Comparison of ENCODE assay signal across 20 mouse cellular contexts in genomic region chr12:111489261-111489865, GRCm38 (mm10). TPM values are rescaled to one million over a fixed set of nuclear protein-coding genes. Genes with fewer than 3 reads are reported as not detected.
DNase-seq lines count a peak whose midpoint lies in the region; ATAC-seq lines count a peak whose summit lies in the region.
"Had no signal": no experiment of that assay in that cellular context is flagged by ENCODE, and none has a peak within 500 bp of the region (broad histone marks: within the 10 kb centered on the region; RNA-seq: fewer than 3 reads in every experiment).

No protein-coding gene starts in this region.

- peak; percentile 61 for DNase-seq in kidney, adult 18-20 months
- DNase-seq in kidney, adult 11 months = no peak
- peak; percentile 50 for DNase-seq in testis, postnatal 14 days (ENCODE audit: low spot score)
- no peak for DNase-seq in testis, postnatal 10 days (ENCODE audit: low spot score)
- DNase-seq in kidney, postnatal 10 days = peak; percentile 36
- no peak for DNase-seq in thymus, postnatal 36 days
- no peak for DNase-seq in adrenal gland, adult 2 months
- DNase-seq: adrenal gland, postnatal 14 days; B cell, adult 2 months; cerebellum, adult 11-12 months; cerebellum, adult 9-10 months; cerebellum, postnatal 25 days; gastrocnemius, postnatal 14 days had no signal

- no peak overlapping the region for H3K9ac ChIP-seq in liver, embryonic 16.5 days (ENCODE audit: low read depth, low read length)
- H3K9ac ChIP-seq: embryonic facial prominence, embryonic 12.5 days; forebrain, embryonic 15.5 days; heart, embryonic 12.5 days had no signal

- peaks cover 2% of the 10 kb centered on the region for H3K4me1 ChIP-seq in liver, embryonic 16.5 days (ENCODE audit: control insufficient read depth, low read depth, low read length)

- H3K9me3 ChIP-seq in liver, embryonic 16.5 days (replicated peaks; ENCODE audit: control insufficient read depth, low read length) = no peaks in the 10 kb centered on the region
- H3K9me3 ChIP-seq: embryonic facial prominence, embryonic 12.5 days; forebrain, embryonic 15.5 days; heart, embryonic 12.5 days; hindbrain, embryonic 10.5 days had no signal

- H3K27ac ChIP-seq in liver, embryonic 16.5 days (ENCODE audit: low read length) = no peak overlapping the region
- H3K27ac ChIP-seq: embryonic facial prominence, embryonic 12.5 days; forebrain, embryonic 15.5 days; hindbrain, embryonic 10.5 days had no signal

- H3K4me3 ChIP-seq in liver, embryonic 16.5 days (ENCODE audit: low read depth, low read length) = no peak overlapping the region
- H3K4me3 ChIP-seq: embryonic facial prominence, embryonic 12.5 days; forebrain, embryonic 15.5 days; heart, embryonic 12.5 days; hindbrain, embryonic 10.5 days had no signal

- no peaks in the 10 kb centered on the region for H3K36me3 ChIP-seq in liver, embryonic 16.5 days (ENCODE audit: control insufficient read depth, insufficient read depth)
- H3K36me3 ChIP-seq: embryonic facial prominence, embryonic 12.5 days; forebrain, embryonic 15.5 days; G1E; heart, embryonic 12.5 days; hindbrain, embryonic 10.5 days had no signal

- H3K27me3 ChIP-seq in liver, embryonic 16.5 days (ENCODE audit: control insufficient read depth, insufficient read depth, low read depth, low read length) = peaks cover 51% of the 10 kb centered on the region

- 55% methylated on average over 11 of the region's 11 CpGs for WGBS in liver, embryonic 16.5 days (ENCODE audit: insufficient replicate concordance)

- ATAC-seq in liver, embryonic 16.5 days (ENCODE audit: low read depth) = peak; percentile 50; the same call in 1 of the 2 replicates
- ATAC-seq: CD4-positive, CD25-positive, alpha-beta regulatory T cell, adult 4 months; forebrain, embryonic 15.5 days had no signal

- H3K4me2 ChIP-seq in liver, embryonic 16.5 days (ENCODE audit: low read depth, low read length) = no peak overlapping the region
- H3K4me2 ChIP-seq: embryonic facial prominence, embryonic 12.5 days; forebrain, embryonic 15.5 days; heart, embryonic 12.5 days had no signal

RNA-seq across cellular contexts. Expression of gene Gm266, which starts 3.7 kb away (rescaled TPM):
- 0.46 and 0.52 TPM in 2 replicates for polyA plus RNA-seq in liver, embryonic 16.5 days (2015; fragmentation: Nextera tagmentation; extraction: Ambion mirVana)
- total RNA-seq in adrenal gland, adult 2 months (2021) = under 1 TPM in 1 of 2 experiments, not detected in 1; 0.23 TPM
- 0.10 and 1.2 TPM in 2 replicates for polyA plus RNA-seq in adrenal gland, adult 2 months (2012; rRNA removed)
- total RNA-seq: adrenal gland, postnatal 14 days had no signal
- polyA plus RNA-seq: CD4-positive, CD25-positive, alpha-beta regulatory T cell, adult 4 months; G1E had no signal

RNA-seq across cellular contexts. Expression of gene Tnfaip2, which starts 47.1 kb away (rescaled TPM):
- 71.9 and 77.2 TPM in 2 replicates for polyA plus RNA-seq in liver, embryonic 16.5 days (2015; fragmentation: Nextera tagmentation; extraction: Ambion mirVana)
- 10 to 100 TPM; 12.2 to 19.5 TPM for total RNA-seq in adrenal gland, adult 2 months (2021)
- polyA plus RNA-seq in adrenal gland, adult 2 months (2012; rRNA removed) = 15.8 and 22.7 TPM in 2 replicates
- polyA plus RNA-seq: CD4-positive, CD25-positive, alpha-beta regulatory T cell, adult 4 months had no signal

RNA-seq across cellular contexts. Expression of gene Eif5, which starts 48.5 kb away (rescaled TPM):
- 522 and 558 TPM in 2 replicates for polyA plus RNA-seq in liver, embryonic 16.5 days (2015; fragmentation: Nextera tagmentation; extraction: Ambion mirVana)
- 100 to 1,000 TPM; 327 to 470 TPM for total RNA-seq in adrenal gland, adult 2 months (2021)
- polyA plus RNA-seq in adrenal gland, adult 2 months (2012; rRNA removed) = 210 and 254 TPM in 2 replicates

Comparison
In these comparisons a context has a peak if more than half of its experiments do, and no peak if none do; other contexts are left out.
1. DNase-seq: peak in kidney, adult 18-20 months (single experiment), testis, postnatal 14 days (single experiment) and kidney, postnatal 10 days (single experiment); none in kidney, adult 11 months (single experiment), testis, postnatal 10 days (single experiment), thymus, postnatal 36 days (0 of 2) and adrenal gland, adult 2 months (single experiment).